8 mouse cellular contexts compared by ENCODE assay signal in the genomic region with DNA sequence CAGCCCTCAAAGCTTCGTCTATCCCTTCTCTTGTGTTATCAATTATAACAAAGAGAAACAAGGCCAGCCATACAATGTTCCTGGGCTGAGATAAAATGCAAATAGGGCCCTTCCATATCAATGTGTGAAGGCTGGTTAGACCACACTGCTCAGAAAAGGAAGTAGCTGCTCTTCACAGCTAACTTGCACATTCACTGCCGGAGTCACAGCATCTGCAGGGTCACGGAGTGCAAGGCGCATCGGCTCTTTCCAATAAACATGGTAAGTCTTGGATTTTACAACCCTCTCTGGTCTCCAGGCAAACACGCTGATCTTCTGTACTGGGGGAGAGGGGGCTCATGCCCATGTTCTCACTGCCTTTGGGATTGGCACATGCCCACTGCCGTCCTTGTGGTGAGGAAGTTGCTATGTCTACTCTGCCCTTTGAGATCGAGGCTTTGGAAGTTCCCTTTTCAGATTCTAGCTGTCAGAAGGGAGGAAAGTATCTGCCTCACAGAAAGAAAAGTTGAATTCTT. TPM values are rescaled to one million over a fixed set of nuclear protein-coding genes. Genes with fewer than 3 reads are reported as not detected.
DNase-seq lines count a peak whose midpoint lies in the region; ATAC-seq and TF ChIP-seq lines count a peak whose summit lies in the region.

A gene (plus strand): TSS at position 201 of the 515 bp plus-strand sequence.

- TF ChIP-seq CTCF in stomach, postnatal 0 days (IDR thresholded peaks at IDR 0.05; ENCODE audit: low read depth): no peak

- H3K27me3 ChIP-seq in stomach, embryonic 15.5 days (replicated peaks): no peaks in the 10 kb centered on the region
- H3K27me3 ChIP-seq in stomach, postnatal 0 days (ENCODE audit: control insufficient read depth, insufficient read depth, low read length): no peaks in the 10 kb centered on the region
- no peaks in the 10 kb centered on the region for H3K27me3 ChIP-seq in liver, embryonic 11.5 days (replicated peaks; ENCODE audit: control insufficient read depth, insufficient read depth, low read length)
- no peaks in the 10 kb centered on the region for H3K27me3 ChIP-seq in forebrain, embryonic 11.5 days (ENCODE audit: control insufficient read depth, insufficient read depth, low read length)

- H3K4me1 ChIP-seq in stomach, embryonic 15.5 days: no peaks in the 10 kb centered on the region
- no peaks in the 10 kb centered on the region for H3K4me1 ChIP-seq in stomach, postnatal 0 days (replicated peaks; ENCODE audit: control insufficient read depth, insufficient read depth)
- peaks cover 14% of the 10 kb centered on the region for H3K4me1 ChIP-seq in liver, embryonic 11.5 days (replicated peaks; ENCODE audit: control insufficient read depth, insufficient read depth, low read length)
- no peaks in the 10 kb centered on the region for H3K4me1 ChIP-seq in forebrain, embryonic 11.5 days (replicated peaks; ENCODE audit: control insufficient read depth, insufficient read depth, low read length)

- no peak within 1 kb of the TSS for H3K9ac ChIP-seq in stomach, embryonic 15.5 days
- H3K9ac ChIP-seq in stomach, postnatal 0 days (ENCODE audit: low read length): no peak within 1 kb of the TSS
- H3K9ac ChIP-seq in liver, embryonic 11.5 days (ENCODE audit: low read depth, low read length): peak within 1 kb of the TSS; percentile 49; the same call in 1 of the 2 replicates
- H3K9ac ChIP-seq in forebrain, embryonic 11.5 days (ENCODE audit: low read length): no peak within 1 kb of the TSS

- no peak within 1 kb of the TSS for H3K4me2 ChIP-seq in stomach, embryonic 15.5 days
- no peak within 1 kb of the TSS for H3K4me2 ChIP-seq in stomach, postnatal 0 days (replicated peaks; ENCODE audit: low read depth)
- peak within 1 kb of the TSS; percentile 67 for H3K4me2 ChIP-seq in liver, embryonic 11.5 days
- no peak within 1 kb of the TSS for H3K4me2 ChIP-seq in forebrain, embryonic 11.5 days (ENCODE audit: low read depth, low read length, severe bottlenecking)

- no peaks in the 10 kb centered on the region for H3K9me3 ChIP-seq in stomach, embryonic 15.5 days
- no peaks in the 10 kb centered on the region for H3K9me3 ChIP-seq in stomach, postnatal 0 days (ENCODE audit: control insufficient read depth, low read length)
- no peaks in the 10 kb centered on the region for H3K9me3 ChIP-seq in liver, embryonic 11.5 days (ENCODE audit: control insufficient read depth, low read length)
- H3K9me3 ChIP-seq in forebrain, embryonic 11.5 days (ENCODE audit: control insufficient read depth, low read length): no peaks in the 10 kb centered on the region

- H3K36me3 ChIP-seq in stomach, embryonic 15.5 days: no peaks in the 10 kb centered on the region
- no peaks in the 10 kb centered on the region for H3K36me3 ChIP-seq in stomach, postnatal 0 days (ENCODE audit: control insufficient read depth, insufficient read depth, low read length)
- H3K36me3 ChIP-seq in liver, embryonic 11.5 days (ENCODE audit: control insufficient read depth, insufficient read depth, low read length): no peaks in the 10 kb centered on the region
- no peaks in the 10 kb centered on the region for H3K36me3 ChIP-seq in forebrain, embryonic 11.5 days (ENCODE audit: control insufficient read depth, insufficient read depth, low read length)

- no peak within 1 kb of the TSS for H3K27ac ChIP-seq in stomach, embryonic 15.5 days
- H3K27ac ChIP-seq in stomach, postnatal 0 days (replicated peaks): no peak within 1 kb of the TSS
- peak within 1 kb of the TSS; percentile 63 for H3K27ac ChIP-seq in liver, embryonic 11.5 days (ENCODE audit: low read depth, low read length)
- H3K27ac ChIP-seq in forebrain, embryonic 11.5 days (ENCODE audit: low read depth, low read length): no peak within 1 kb of the TSS

- 60% methylated on average over 8 of the region's 8 CpGs for WGBS in stomach, embryonic 15.5 days
- 64% methylated on average over 8 of the region's 8 CpGs for WGBS in stomach, postnatal 0 days
- 32% methylated on average over 8 of the region's 8 CpGs for WGBS in liver, embryonic 11.5 days
- 88% methylated on average over 8 of the region's 8 CpGs for WGBS in forebrain, embryonic 11.5 days

- TF ChIP-seq EP300 in stomach, postnatal 0 days (optimal IDR thresholded peaks at IDR 0.05): no peak

- no peak for DNase-seq in stomach, postnatal 0 days (ENCODE audit: low spot score)
- peak; percentile 43 for DNase-seq in c-Kit-positive CD71-positive TER-119-negative erythroid progenitor cells, embryonic 14.5 days (ENCODE audit: low read depth)
- no peak for DNase-seq in liver, embryonic 11.5 days (ENCODE audit: low spot score)
- peak; percentile 36 for DNase-seq in thymus, postnatal 25 days
- DNase-seq in urinary bladder, postnatal 25 days (ENCODE audit: low spot score): no peak
- DNase-seq in forebrain, embryonic 11.5 days (ENCODE audit: low spot score): no peak
- DNase-seq in right cerebral cortex, postnatal 36 days (ENCODE audit: low spot score in 2 of 2): no peak

- no peak within 1 kb of the TSS for H3K4me3 ChIP-seq in stomach, embryonic 15.5 days (replicated peaks)
- H3K4me3 ChIP-seq in stomach, postnatal 0 days (ENCODE audit: low read depth, low read length): no peak within 1 kb of the TSS
- H3K4me3 ChIP-seq in liver, embryonic 11.5 days (ENCODE audit: low read depth, low read length): peak within 1 kb of the TSS; percentile 53
- H3K4me3 ChIP-seq in forebrain, embryonic 11.5 days (ENCODE audit: low read depth, low read length): no peak within 1 kb of the TSS

- no peak for ATAC-seq in stomach, embryonic 15.5 days (ENCODE audit: insufficient read depth, low FRiP score, low read depth)
- ATAC-seq in stomach, postnatal 0 days (ENCODE audit: low FRiP score, low TSS enrichment): no peak
- ATAC-seq in liver, embryonic 11.5 days (replicated peaks; ENCODE audit: low FRiP score): peak; percentile 78
- no peak for ATAC-seq in forebrain, embryonic 11.5 days (replicated peaks; ENCODE audit: low FRiP score)

RNA-seq across cellular contexts. Expression of the gene that starts here (rescaled TPM):
- polyA plus RNA-seq in stomach, embryonic 15.5 days (2015; fragmentation: Nextera tagmentation; extraction: Ambion mirVana): 10.7 and 11.8 TPM in 2 replicates
- polyA plus RNA-seq in stomach, postnatal 0 days (2015; fragmentation: Nextera tagmentation; extraction: Ambion mirVana): 5.5 and 7.8 TPM in 2 replicates
- polyA plus RNA-seq in liver, embryonic 11.5 days (2014; fragmentation: Nextera tagmentation; extraction: Ambion mirVana): 38.7 and 41.1 TPM in 2 replicates
- polyA plus RNA-seq in forebrain, embryonic 11.5 days (2014; fragmentation: Nextera tagmentation; extraction: Ambion mirVana): 2.9 and 4.0 TPM in 2 replicates

Comparison
In these comparisons a context has a peak if more than half of its experiments do, and no peak if none do; other contexts are left out.
1. DNase-seq: peak in c-Kit-positive CD71-positive TER-119-negative erythroid progenitor cells, embryonic 14.5 days (single experiment) and thymus, postnatal 25 days (single experiment); none in stomach, postnatal 0 days (single experiment), liver, embryonic 11.5 days (single experiment), urinary bladder, postnatal 25 days (single experiment), forebrain, embryonic 11.5 days (single experiment) and right cerebral cortex, postnatal 36 days (0 of 2).